Mouse (Mus musculus) lung, embryonic 16.5 days (tissue): Measurements from ENCODE around the gene Drp2. TPM values are rescaled to one million over a fixed set of nuclear protein-coding genes. Genes with fewer than 3 reads are reported as not detected.

Experiments
- ATAC-seq: fragments of 200-750 bp; cut with Nextera tagmentation; 2 replicates; pipeline ENCODE4 v1.8.0; 2017; ENCODE audit warnings: low read depth, mild to moderate bottlenecking, moderate library complexity
- H3K27ac ChIP-seq: fragments of 300-500 bp; sonication (generic); 2 replicates; pipeline ENCODE4 v1.5.1; 2014; ENCODE audit warnings: mild to moderate bottlenecking, control low read depth, low read length
- H3K27me3 ChIP-seq: fragments of 300-500 bp; sonication (generic); 2 replicates; pipeline ENCODE4 v1.6.1; 2014; ENCODE audit warnings: low read depth, low read length, mixed read lengths; ENCODE audit not compliant: control insufficient read depth, insufficient read depth
- H3K36me3 ChIP-seq: fragments of 300-500 bp; sonication (generic); 2 replicates; pipeline ENCODE4 v1.6.1; 2014; ENCODE audit warnings: low read length; ENCODE audit not compliant: control insufficient read depth, insufficient read depth
- H3K4me1 ChIP-seq: fragments of 300-500 bp; sonication (generic); replicated peaks from 2 replicates; pipeline ENCODE4 v1.6.1; 2014; ENCODE audit warnings: low read length, mixed read lengths; ENCODE audit not compliant: control insufficient read depth, insufficient read depth
- H3K4me2 ChIP-seq: fragments of 300-500 bp; sonication (generic); 2 replicates; pipeline ENCODE4 v1.6.1; 2014; ENCODE audit warnings: low read depth, low read length, control low read depth
- H3K4me3 ChIP-seq: fragments of 300-500 bp; sonication (generic); 2 replicates; pipeline ENCODE4 v1.5.1; 2014; ENCODE audit warnings: mild to moderate bottlenecking, low read length, control low read depth
- H3K9ac ChIP-seq: fragments of 300-500 bp; sonication (generic); 2 replicates; pipeline ENCODE4 v1.6.1; 2014; ENCODE audit warnings: low read length, control low read depth
- H3K9me3 ChIP-seq: fragments of 300-500 bp; sonication (generic); 2 replicates; pipeline ENCODE4 v1.6.1; 2016; ENCODE audit warnings: low read length; ENCODE audit not compliant: control insufficient read depth
- WGBS: fragments of 180-500 bp; shearing (Covaris S2); extraction: QIAGEN DNeasy Blood & Tissue Kit; methylation state at CpG from one replicate; pipeline ENCODE4 v1.1.7; 2014; 5-methylcytosine and 5-hydroxymethylcytosine counted together
- polyA plus RNA-seq: library from polyadenylated mRNA; unstranded; fragments of >200 nt; fragmentation: Nextera tagmentation; extraction: Ambion mirVana; gene quantifications from 2 replicates; pipeline ENCODE4 v1.2.1, GENCODE M21; 2015

The Drp2 gene
- polyA plus RNA-seq, 1 experiment from 2014 or later, result 0.41 TPM

- 0 out of 2 replicates have a peak, but pooled peaks have one; percentile 2 for ATAC-seq
- Histone ChIP-seq H3K4me3 (peak overlapping the region; percentile 48), H3K27me3 (no peaks in the 10 kb centered on the region; the same call in 1 of the 2 replicates), H3K27ac (no peak overlapping the region), H3K36me3 (no peaks in the 10 kb centered on the region), H3K4me1 (no peaks in the 10 kb centered on the region), H3K4me2 (peak overlapping the region; percentile 68), H3K9ac (peak overlapping the region; percentile 39; the same call in 1 of the 2 replicates), H3K9me3 (no peaks in the 10 kb centered on the region)
- 33% methylated on average over 12 of the region's 14 CpGs for WGBS
Measured at GRCm38 (mm10) chrX:134404584-134404955, 219 bp downstream of the Drp2 start.

GRCm38 (mm10) chrX:134409354-134409900, 5.1 kb downstream of the Drp2 start:
- H3K27me3 ChIP-seq, result no peaks in the 10 kb centered on the region; the same call in 1 of the 2 replicates
- H3K4me2 ChIP-seq, result no peak overlapping the region
- no peaks in the 10 kb centered on the region for H3K36me3 ChIP-seq
- no peaks in the 10 kb centered on the region for H3K9me3 ChIP-seq
- WGBS, result 76% methylated on average over 6 of the region's 6 CpGs
- H3K27ac ChIP-seq, result no peak overlapping the region
- no peak overlapping the region for H3K9ac ChIP-seq
- H3K4me3 ChIP-seq, result no peak overlapping the region
- ATAC-seq, result no peak
- H3K4me1 ChIP-seq, result no peaks in the 10 kb centered on the region

- Histone ChIP-seq H3K4me3 (no peak overlapping the region), H3K27ac (no peak overlapping the region), H3K9ac (no peak overlapping the region), H3K4me1 (no peaks in the 10 kb centered on the region), H3K4me2 (no peak overlapping the region), H3K9me3 (no peaks in the 10 kb centered on the region), H3K27me3 (no peaks in the 10 kb centered on the region), H3K36me3 (no peaks in the 10 kb centered on the region)
- 81% methylated on average over 1 of the region's 1 CpGs for WGBS
- no peak for ATAC-seq
Measured at GRCm38 (mm10) chrX:134412096-134412495, 7.7 kb downstream of the Drp2 start.

- H3K36me3 ChIP-seq, result no peaks in the 10 kb centered on the region
- H3K4me1 ChIP-seq, result no peaks in the 10 kb centered on the region
- H3K9ac ChIP-seq, result no peak overlapping the region
- H3K4me3 ChIP-seq, result no peak overlapping the region
- WGBS, result 79% methylated on average over 5 of the region's 5 CpGs
- no peak for ATAC-seq
- H3K27ac ChIP-seq, result no peak overlapping the region
- no peaks in the 10 kb centered on the region for H3K9me3 ChIP-seq
- H3K27me3 ChIP-seq, result no peaks in the 10 kb centered on the region
- H3K4me2 ChIP-seq, result no peak overlapping the region
Measured at GRCm38 (mm10) chrX:134420097-134420496, 15.7 kb downstream of the Drp2 start.

- H3K4me1 ChIP-seq, result no peaks in the 10 kb centered on the region
- no peaks in the 10 kb centered on the region for H3K27me3 ChIP-seq
- no peak overlapping the region for H3K27ac ChIP-seq
- H3K4me3 ChIP-seq, result no peak overlapping the region
- no peaks in the 10 kb centered on the region for H3K36me3 ChIP-seq
- no peak overlapping the region for H3K4me2 ChIP-seq
- ATAC-seq, result no peak
- no peaks in the 10 kb centered on the region for H3K9me3 ChIP-seq
- WGBS, result 100% methylated on average over 4 of the region's 5 CpGs
- no peak overlapping the region for H3K9ac ChIP-seq
Measured at GRCm38 (mm10) chrX:134424263-134424662, 19.9 kb downstream of the Drp2 start.

GRCm38 (mm10) chrX:134425798-134426197, 21.4 kb downstream of the Drp2 start:
- Histone ChIP-seq H3K9me3 (no peaks in the 10 kb centered on the region), H3K36me3 (no peaks in the 10 kb centered on the region), H3K27ac (no peak overlapping the region), H3K4me1 (no peaks in the 10 kb centered on the region), H3K9ac (no peak overlapping the region), H3K4me3 (no peak overlapping the region), H3K27me3 (no peaks in the 10 kb centered on the region), H3K4me2 (no peak overlapping the region)
- no peak for ATAC-seq
- WGBS, result 77% methylated on average over 10 of the region's 10 CpGs

- 0 out of 2 replicates have a peak, but pooled peaks have one; percentile 15 for ATAC-seq
- 47% methylated on average over 6 of the region's 6 CpGs for WGBS
- Histone ChIP-seq H3K27ac (no peak overlapping the region), H3K36me3 (no peaks in the 10 kb centered on the region), H3K4me2 (no peak overlapping the region), H3K9ac (no peak overlapping the region), H3K9me3 (no peaks in the 10 kb centered on the region), H3K27me3 (no peaks in the 10 kb centered on the region), H3K4me3 (no peak overlapping the region), H3K4me1 (no peaks in the 10 kb centered on the region)
Measured at GRCm38 (mm10) chrX:134426819-134427218, 22.5 kb downstream of the Drp2 start.

GRCm38 (mm10) chrX:134427307-134427706, 23.0 kb downstream of the Drp2 start:
- Histone ChIP-seq H3K9me3 (no peaks in the 10 kb centered on the region), H3K4me2 (no peak overlapping the region), H3K27me3 (no peaks in the 10 kb centered on the region), H3K4me1 (no peaks in the 10 kb centered on the region), H3K36me3 (no peaks in the 10 kb centered on the region), H3K9ac (no peak overlapping the region), H3K4me3 (no peak overlapping the region), H3K27ac (no peak overlapping the region)
- ATAC-seq, result no peak
- 49% methylated on average over 3 of the region's 3 CpGs for WGBS

- Histone ChIP-seq H3K36me3 (no peaks in the 10 kb centered on the region), H3K27ac (no peak overlapping the region), H3K9me3 (peaks cover 15% of the 10 kb centered on the region), H3K4me3 (no peak overlapping the region), H3K4me2 (no peak overlapping the region), H3K27me3 (no peaks in the 10 kb centered on the region), H3K4me1 (no peaks in the 10 kb centered on the region), H3K9ac (no peak overlapping the region)
- ATAC-seq, result no peak
- WGBS, result 65% methylated on average over 24 of the region's 67 CpGs
Measured at GRCm38 (mm10) chrX:134474988-134475710, 70.8 kb downstream of the Drp2 start.
